Comparison of ENCODE assay signal across 8 mouse cellular contexts in the genomic region with DNA sequence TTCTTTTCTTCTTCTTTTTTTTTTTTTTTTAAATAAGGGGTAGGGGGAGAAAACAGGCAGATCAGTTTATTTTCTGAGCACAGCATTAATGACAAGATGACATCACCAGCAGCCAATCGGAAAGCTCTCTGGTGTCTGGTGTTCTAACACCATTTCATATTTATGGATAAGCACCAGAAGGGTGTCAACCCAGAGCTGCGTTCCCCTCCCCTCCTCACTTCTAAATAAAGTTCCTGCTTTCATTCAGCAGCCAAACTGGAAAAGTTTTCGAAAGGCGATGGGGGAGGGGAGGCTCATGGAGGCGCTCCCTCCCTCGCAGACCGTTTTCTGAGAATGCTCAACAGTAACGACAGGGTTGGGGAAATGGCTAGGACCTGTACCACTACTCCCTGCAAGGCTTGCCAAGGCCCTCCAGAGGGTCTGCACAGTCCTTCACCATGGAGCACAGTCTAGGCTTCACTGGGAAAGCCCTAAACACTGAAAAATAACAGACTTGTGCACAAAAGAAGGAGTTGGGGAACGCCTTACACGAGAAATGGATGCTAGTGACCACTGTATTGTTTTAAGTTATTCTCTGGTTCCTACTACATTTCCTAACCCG.
DNase-seq lines count a peak whose midpoint lies in the region; ATAC-seq lines count a peak whose summit lies in the region.

No protein-coding gene starts in this region.

- peak overlapping the region; percentile 5; the same call in 1 of the 2 replicates for H3K9ac ChIP-seq in forebrain, embryonic 13.5 days
- H3K9ac ChIP-seq in limb, embryonic 11.5 days (ENCODE audit: low read length): no peak overlapping the region

- H3K4me1 ChIP-seq in forebrain, embryonic 13.5 days: peaks cover 71% of the 10 kb centered on the region
- H3K4me1 ChIP-seq in limb, embryonic 11.5 days (ENCODE audit: control insufficient read depth, insufficient read depth, low read length): peaks cover 27% of the 10 kb centered on the region

- peak overlapping the region; percentile 47 for H3K4me2 ChIP-seq in forebrain, embryonic 13.5 days
- H3K4me2 ChIP-seq in limb, embryonic 11.5 days (ENCODE audit: low read depth, severe bottlenecking): no peak overlapping the region; the same call in 1 of the 2 replicates

- intact Hi-C loops in left cerebral cortex, postnatal 4 days (cut with DNase I): loop anchor here (5.0 kb wide), 1 partner anchor 232 kb away; a partner anchor contains a TSS
- intact Hi-C loops in heart, postnatal 14 days (cut with DNase I): loop anchor here (5.0 to 10.0 kb wide), 2 partner anchors 232 to 1114 kb away; a partner anchor contains a TSS

- no peaks in the 10 kb centered on the region for H3K36me3 ChIP-seq in forebrain, embryonic 13.5 days (ENCODE audit: poor library complexity, severe bottlenecking)
- H3K36me3 ChIP-seq in limb, embryonic 11.5 days (ENCODE audit: control insufficient read depth, insufficient read depth, low read length): no peaks in the 10 kb centered on the region

- peak overlapping the region; percentile 95 for H3K27ac ChIP-seq in forebrain, embryonic 13.5 days
- no peak overlapping the region for H3K27ac ChIP-seq in limb, embryonic 11.5 days (replicated peaks; ENCODE audit: low read depth, low read length)

- no peaks in the 10 kb centered on the region for H3K9me3 ChIP-seq in forebrain, embryonic 13.5 days (replicated peaks)
- H3K9me3 ChIP-seq in limb, embryonic 11.5 days (ENCODE audit: control insufficient read depth, low read length): no peaks in the 10 kb centered on the region

- 22% methylated on average over 11 of the region's 11 CpGs for WGBS in forebrain, embryonic 13.5 days
- 54% methylated on average over 11 of the region's 11 CpGs for WGBS in limb, embryonic 11.5 days

- H3K27me3 ChIP-seq in forebrain, embryonic 13.5 days: no peaks in the 10 kb centered on the region
- no peaks in the 10 kb centered on the region for H3K27me3 ChIP-seq in limb, embryonic 11.5 days (ENCODE audit: control insufficient read depth, insufficient read depth, low read length)

- peak; percentile 74 for ATAC-seq in forebrain, embryonic 13.5 days
- ATAC-seq in limb, embryonic 11.5 days (ENCODE audit: insufficient number of reproducible peaks, low FRiP score, low TSS enrichment, low read depth): no peak

- DNase-seq in left cerebral cortex, adult 11 months (ENCODE audit: low spot score): peak; percentile 37
- no peak for DNase-seq in left cerebral cortex, postnatal 4 days
- peak; percentile 33 to 52 for DNase-seq in heart, postnatal 14 days
- DNase-seq in limb, embryonic 11.5 days (ENCODE audit: low spot score): peak; percentile 35
- peak; percentile 44 for DNase-seq in right cerebral cortex, postnatal 25 days
- no peak for DNase-seq in urinary bladder, adult 18-20 months (ENCODE audit: low spot score in 2 of 2)
- no peak for DNase-seq in B cell, adult 2 months

- peak overlapping the region; percentile 6; the same call in 1 of the 2 replicates for H3K4me3 ChIP-seq in forebrain, embryonic 13.5 days
- no peak overlapping the region for H3K4me3 ChIP-seq in limb, embryonic 11.5 days (ENCODE audit: low read depth, low read length)

Comparison
In these comparisons a context has a peak if more than half of its experiments do, and no peak if none do; other contexts are left out.
1. DNase-seq: peak in left cerebral cortex, adult 11 months (single experiment), heart, postnatal 14 days (2 of 2), limb, embryonic 11.5 days (single experiment) and right cerebral cortex, postnatal 25 days (single experiment); none in left cerebral cortex, postnatal 4 days (single experiment), urinary bladder, adult 18-20 months (0 of 2) and B cell, adult 2 months (0 of 2).